Mouse (Mus musculus) stomach, embryonic 16.5 days (tissue): Measurements from ENCODE around the gene Zcchc14. TPM values are rescaled to one million over a fixed set of nuclear protein-coding genes. Genes with fewer than 3 reads are reported as not detected.

Experiments
- ATAC-seq: fragments of 200-750 bp; cut with Nextera tagmentation; 2 replicates; pipeline ENCODE4 v1.8.0; 2017; ENCODE audit warnings: moderate number of reproducible peaks, moderate TSS enrichment; ENCODE audit not compliant: insufficient read depth, low FRiP score
- H3K27ac ChIP-seq: fragments of 300-500 bp; sonication (generic); 2 replicates; pipeline ENCODE4 v1.5.1; 2014; ENCODE audit warnings: low read length
- H3K27me3 ChIP-seq: fragments of 300-500 bp; sonication (generic); 2 replicates; pipeline ENCODE4 v1.6.1; 2014; ENCODE audit warnings: low read length, control low read depth, mixed read lengths; ENCODE audit not compliant: control insufficient read depth, insufficient read depth
- H3K36me3 ChIP-seq: fragments of 300-500 bp; sonication (generic); 2 replicates; pipeline ENCODE4 v1.6.1; 2014; ENCODE audit warnings: low read length; ENCODE audit not compliant: control insufficient read depth, insufficient read depth
- H3K4me1 ChIP-seq: fragments of 300-500 bp; sonication (generic); 2 replicates; pipeline ENCODE4 v1.6.1; 2014; ENCODE audit warnings: low read length, control low read depth, mixed read lengths; ENCODE audit not compliant: control insufficient read depth, insufficient read depth
- H3K4me2 ChIP-seq: fragments of 300-500 bp; sonication (generic); 2 replicates; pipeline ENCODE4 v1.6.1; 2014; ENCODE audit warnings: low read depth, low read length, mixed read lengths
- H3K4me3 ChIP-seq: fragments of 300-500 bp; sonication (generic); replicated peaks from 2 replicates; pipeline ENCODE4 v1.5.1; 2014; ENCODE audit warnings: mild to moderate bottlenecking, low read length
- H3K9ac ChIP-seq: fragments of 300-500 bp; sonication (generic); 2 replicates; pipeline ENCODE4 v1.6.1; 2014; ENCODE audit warnings: low read length
- H3K9me3 ChIP-seq: fragments of 300-500 bp; sonication (generic); replicated peaks from 2 replicates; pipeline ENCODE4 v1.6.1; 2016; ENCODE audit warnings: low read length, control low read depth; ENCODE audit not compliant: control insufficient read depth
- WGBS: fragments of 180-500 bp; shearing (Covaris S2); extraction: QIAGEN DNeasy Blood & Tissue Kit; methylation state at CpG from one replicate; pipeline ENCODE4 v1.1.7; 2014; 5-methylcytosine and 5-hydroxymethylcytosine counted together
- polyA plus RNA-seq: library from polyadenylated mRNA; unstranded; fragments of >200 nt; fragmentation: Nextera tagmentation; extraction: Ambion mirVana; gene quantifications from 2 replicates; pipeline ENCODE4 v1.2.1, GENCODE M21; 2015

The Zcchc14 gene
- polyA plus RNA-seq, 1 experiment from 2014 or later = 13.2 TPM

DNA sequence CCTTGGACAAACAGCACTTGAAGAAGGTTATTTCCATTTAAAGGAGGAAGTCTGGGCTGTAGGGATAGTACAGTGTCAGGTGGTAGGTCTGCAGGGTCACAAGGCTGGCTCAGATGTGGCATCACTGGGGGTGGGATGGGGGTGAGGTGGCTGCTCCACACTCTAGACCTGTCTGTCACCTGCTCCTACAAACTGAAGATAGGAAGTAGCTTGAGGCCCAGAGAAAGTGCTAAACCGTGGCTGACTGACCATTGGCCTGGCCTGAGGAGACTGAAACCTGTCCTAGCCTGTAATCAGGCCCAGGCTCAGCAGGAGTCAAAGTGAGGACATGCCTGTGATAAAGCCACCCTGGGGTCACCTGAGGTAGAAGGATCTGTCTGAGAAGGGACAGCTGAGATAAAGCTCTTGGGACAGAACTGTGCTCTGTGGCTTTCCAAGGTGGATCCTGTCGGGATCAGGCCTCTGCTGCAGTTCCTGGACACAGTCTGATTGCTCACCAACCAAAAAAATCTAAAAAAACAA, 63.4 kb downstream of the Zcchc14 start:
- ATAC-seq = no peak
- Histone ChIP-seq H3K4me3 (no peak overlapping the region), H3K4me1 (peaks cover 30% of the 10 kb centered on the region), H3K9ac (no peak overlapping the region), H3K27me3 (no peaks in the 10 kb centered on the region), H3K9me3 (no peaks in the 10 kb centered on the region), H3K4me2 (no peak overlapping the region), H3K27ac (no peak overlapping the region), H3K36me3 (peaks cover 2% of the 10 kb centered on the region; the same call in 1 of the 2 replicates)
- 44% methylated on average over 2 of the region's 2 CpGs for WGBS

GRCm38 (mm10) chr8:121588750-121589149, 64.0 kb downstream of the Zcchc14 start:
- H3K4me3 ChIP-seq = no peak overlapping the region
- H3K9me3 ChIP-seq = no peaks in the 10 kb centered on the region
- peaks cover 30% of the 10 kb centered on the region for H3K4me1 ChIP-seq
- H3K9ac ChIP-seq = no peak overlapping the region
- ATAC-seq = no peak
- no peak overlapping the region for H3K27ac ChIP-seq
- H3K27me3 ChIP-seq = no peaks in the 10 kb centered on the region
- no peaks in the 10 kb centered on the region for H3K36me3 ChIP-seq
- no peak overlapping the region for H3K4me2 ChIP-seq
- WGBS = 83% methylated on average over 4 of the region's 4 CpGs

GRCm38 (mm10) chr8:121585159-121585825, 67.4 kb downstream of the Zcchc14 start:
- Histone ChIP-seq H3K4me1 (peaks cover 16% of the 10 kb centered on the region), H3K9ac (peak overlapping the region; percentile 80), H3K9me3 (no peaks in the 10 kb centered on the region), H3K4me2 (peak overlapping the region; percentile 72), H3K27ac (0 out of 2 replicates have a peak overlapping the region, but pooled peaks have one; percentile 47), H3K36me3 (no peaks in the 10 kb centered on the region), H3K27me3 (no peaks in the 10 kb centered on the region), H3K4me3 (peak overlapping the region; percentile 76)
- peak; percentile 96 for ATAC-seq
- WGBS = 1% methylated on average over 47 of the region's 47 CpGs

DNA sequence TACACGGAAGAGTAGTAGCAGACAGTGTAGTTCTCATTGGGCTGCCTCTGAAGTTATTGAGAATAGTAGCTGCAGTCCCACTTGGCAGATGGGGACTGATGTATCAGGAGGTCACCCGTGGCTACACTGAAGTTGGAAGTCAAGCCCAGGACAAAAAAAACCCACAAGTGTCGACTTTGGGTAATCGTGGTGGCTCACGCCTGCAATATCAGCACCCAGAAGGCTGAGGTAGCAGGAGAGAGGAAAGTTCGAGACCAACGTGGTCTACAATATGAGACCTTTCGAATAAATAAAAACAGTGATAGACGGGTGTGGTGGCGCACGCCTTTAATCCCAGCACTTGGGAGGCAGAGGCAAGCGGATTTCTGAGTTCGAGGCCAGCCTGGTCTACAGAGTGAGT, 68.0 kb downstream of the Zcchc14 start:
- WGBS = 38% methylated on average over 13 of the region's 13 CpGs
- Histone ChIP-seq H3K27ac (no peak overlapping the region), H3K4me3 (peak overlapping the region; percentile 76), H3K9ac (peak overlapping the region; percentile 80), H3K27me3 (no peaks in the 10 kb centered on the region), H3K4me2 (peak overlapping the region; percentile 72), H3K36me3 (no peaks in the 10 kb centered on the region), H3K4me1 (peaks cover 16% of the 10 kb centered on the region), H3K9me3 (no peaks in the 10 kb centered on the region)
- ATAC-seq = no peak

GRCm38 (mm10) chr8:121583653-121584052, 69.0 kb downstream of the Zcchc14 start:
- no peak for ATAC-seq
- 50% methylated on average over 8 of the region's 8 CpGs for whole genome bisulfite sequencing
- H3K9me3 ChIP-seq = no peaks in the 10 kb centered on the region
- H3K36me3 ChIP-seq = no peaks in the 10 kb centered on the region
- no peak overlapping the region for H3K4me3 ChIP-seq
- H3K4me2 ChIP-seq = no peak overlapping the region
- peaks cover 18% of the 10 kb centered on the region for H3K4me1 ChIP-seq
- no peak overlapping the region for H3K9ac ChIP-seq
- no peaks in the 10 kb centered on the region for H3K27me3 ChIP-seq
- H3K27ac ChIP-seq = no peak overlapping the region

- Histone ChIP-seq H3K36me3 (no peaks in the 10 kb centered on the region), H3K4me3 (no peak overlapping the region), H3K4me1 (peaks cover 32% of the 10 kb centered on the region), H3K27me3 (no peaks in the 10 kb centered on the region), H3K9me3 (no peaks in the 10 kb centered on the region), H3K27ac (no peak overlapping the region), H3K9ac (no peak overlapping the region), H3K4me2 (no peak overlapping the region)
- 11% methylated on average over 9 of the region's 9 CpGs for WGBS
- no peak for ATAC-seq
These were observed 72.2 kb downstream of the Zcchc14 start for GRCm38 (mm10) chr8:121580465-121580864.

GRCm38 (mm10) chr8:121578676-121579451, 73.8 kb downstream of the Zcchc14 start, which contains the start of gene Fbxo31:
Fbxo31 (minus strand) TSS chr8:121578806.
- H3K36me3 ChIP-seq = no peaks in the 10 kb centered on the region
- H3K27ac ChIP-seq = peak within 1 kb of the TSS; percentile 46
- H3K9me3 ChIP-seq = no peaks in the 10 kb centered on the region
- H3K4me3 ChIP-seq = peak within 1 kb of the TSS; percentile 97
- H3K4me1 ChIP-seq = peaks cover 27% of the 10 kb centered on the region; the same call in 1 of the 2 replicates
- no peaks in the 10 kb centered on the region for H3K27me3 ChIP-seq
- peak within 1 kb of the TSS; percentile 92 for H3K9ac ChIP-seq
- ATAC-seq = peak; percentile 94
- 2% methylated on average over 63 of the region's 63 CpGs for WGBS
- peak within 1 kb of the TSS; percentile 90 for H3K4me2 ChIP-seq

DNA sequence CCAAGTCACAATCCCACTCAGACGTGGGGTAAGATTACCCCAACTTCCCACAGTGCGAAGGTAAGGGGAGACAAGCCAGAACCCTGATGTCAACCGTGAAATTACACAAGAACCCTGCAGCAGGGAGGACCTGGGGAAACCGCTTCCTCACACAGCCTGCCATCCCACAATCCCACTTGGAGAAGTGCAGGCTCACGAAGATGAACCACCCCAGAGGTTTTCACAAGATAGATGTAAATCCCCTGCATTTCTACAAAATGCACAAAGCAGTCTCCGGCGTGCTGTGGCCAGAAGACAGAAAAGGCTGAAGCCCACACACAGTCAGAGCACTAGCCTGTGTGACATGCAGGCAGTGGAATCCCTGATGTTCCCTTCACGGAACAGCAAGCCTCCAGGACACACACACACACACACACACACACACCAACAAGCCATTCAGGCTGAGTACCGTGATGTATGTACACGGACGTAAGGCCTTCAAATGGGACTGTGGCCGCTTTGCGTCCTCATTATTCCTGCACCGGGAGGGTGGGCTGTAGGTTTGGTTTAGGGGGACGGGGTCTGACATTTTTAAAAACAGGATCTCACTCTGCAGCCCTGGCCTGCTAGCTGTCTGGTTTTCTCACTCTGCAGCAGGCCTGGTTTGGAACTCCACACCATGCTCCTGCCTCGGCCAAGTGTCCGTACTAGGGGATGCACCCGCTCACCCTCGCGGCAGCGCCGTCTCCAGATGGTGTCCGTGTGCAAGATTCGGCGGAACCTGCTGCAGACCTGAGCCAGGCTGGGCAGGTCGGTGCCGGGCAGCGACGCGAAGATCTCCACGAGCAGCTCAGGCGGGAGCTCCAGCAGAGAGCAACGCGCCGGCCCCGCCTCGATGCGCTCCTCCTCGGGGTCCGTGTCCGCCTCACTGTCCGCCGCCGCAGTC, 74.7 kb downstream of the Zcchc14 start:
- H3K9ac ChIP-seq = peak overlapping the region; percentile 92
- peak; percentile 16; the same call in 1 of the 2 replicates for ATAC-seq
- no peaks in the 10 kb centered on the region for H3K27me3 ChIP-seq
- 1% methylated on average over 44 of the region's 44 CpGs for WGBS
- H3K27ac ChIP-seq = peak overlapping the region; percentile 46
- H3K4me3 ChIP-seq = peak overlapping the region; percentile 97
- peak overlapping the region; percentile 90 for H3K4me2 ChIP-seq
- H3K4me1 ChIP-seq = peaks cover 34% of the 10 kb centered on the region; the same call in 1 of the 2 replicates
- H3K9me3 ChIP-seq = no peaks in the 10 kb centered on the region
- H3K36me3 ChIP-seq = no peaks in the 10 kb centered on the region
